Comparison of ENCODE assay signal across 46 mouse cellular contexts in genomic region chr7:140231026-140231425, GRCm38 (mm10). TPM values are rescaled to one million over a fixed set of nuclear protein-coding genes. Genes with fewer than 3 reads are reported as not detected.
"Had no signal": no experiment of that assay in that cellular context is flagged by ENCODE, and none has a peak within 500 bp of the region (broad histone marks: within the 10 kb centered on the region; RNA-seq: fewer than 3 reads in every experiment).

No protein-coding gene starts in this region.

- DNase-seq: left cerebral cortex, postnatal 4 days; liver; liver, embryonic 13.5 days; liver, postnatal 0 days; lung, adult 18-20 months; lung, adult 2 months; lung, embryonic 14.5 days; lung, postnatal 10 days; lung, postnatal 14 days; lung, postnatal 36 days; lung, postnatal 4 days; midbrain, embryonic 14.5 days had no signal

- ATAC-seq: liver, postnatal 0 days; lung, postnatal 0 days; midbrain, embryonic 13.5 days; midbrain, embryonic 15.5 days; midbrain, embryonic 16.5 days had no signal

- H3K27ac ChIP-seq: left cerebral cortex, adult 2 months; limb, embryonic 10.5 days; limb, embryonic 12.5 days; limb, embryonic 13.5 days; limb, embryonic 15.5 days; liver, embryonic 13.5 days; liver, embryonic 14.5 days; liver, embryonic 15.5 days; lung, embryonic 15.5 days; macrophage; midbrain, embryonic 10.5 days; midbrain, embryonic 12.5 days; midbrain, embryonic 13.5 days; midbrain, embryonic 15.5 days had no signal

- H3K4me3 ChIP-seq: left cerebral cortex, adult 2 months; limb, embryonic 10.5 days; limb, embryonic 12.5 days; limb, embryonic 13.5 days; limb, embryonic 15.5 days; liver, embryonic 13.5 days; liver, embryonic 15.5 days; lung, embryonic 15.5 days; megakaryocyte, embryonic 14.5 days; midbrain, embryonic 10.5 days; midbrain, embryonic 12.5 days; midbrain, embryonic 13.5 days; midbrain, embryonic 15.5 days; myocyte had no signal

- H3K9me3 ChIP-seq: limb, embryonic 10.5 days; limb, embryonic 12.5 days; limb, embryonic 13.5 days; limb, embryonic 15.5 days; liver, embryonic 13.5 days; liver, embryonic 15.5 days; lung, embryonic 15.5 days; midbrain, embryonic 10.5 days; midbrain, embryonic 12.5 days; midbrain, embryonic 13.5 days; midbrain, embryonic 15.5 days had no signal

- H3K4me1 ChIP-seq: limb, embryonic 10.5 days; limb, embryonic 12.5 days; limb, embryonic 13.5 days; limb, embryonic 15.5 days; liver, embryonic 13.5 days; liver, embryonic 15.5 days; lung, embryonic 15.5 days; megakaryocyte, embryonic 14.5 days; midbrain, embryonic 10.5 days; midbrain, embryonic 12.5 days; midbrain, embryonic 13.5 days; midbrain, embryonic 15.5 days had no signal

- H3K4me2 ChIP-seq: limb, embryonic 12.5 days; limb, embryonic 13.5 days; limb, embryonic 15.5 days; liver, embryonic 11.5 days; liver, embryonic 13.5 days; liver, embryonic 15.5 days; lung, embryonic 14.5 days; lung, embryonic 15.5 days; midbrain, embryonic 11.5 days; midbrain, embryonic 12.5 days; midbrain, embryonic 13.5 days; midbrain, embryonic 15.5 days had no signal

- H3K27me3 ChIP-seq: limb, embryonic 12.5 days; limb, embryonic 13.5 days; limb, embryonic 15.5 days; liver, embryonic 13.5 days; liver, embryonic 15.5 days; lung, embryonic 15.5 days; midbrain, embryonic 12.5 days; midbrain, embryonic 13.5 days; midbrain, embryonic 15.5 days had no signal

- H3K9ac ChIP-seq: limb, embryonic 12.5 days; limb, embryonic 13.5 days; limb, embryonic 15.5 days; liver, embryonic 13.5 days; liver, embryonic 14.5 days; liver, embryonic 15.5 days; liver, postnatal 0 days; lung, embryonic 14.5 days; lung, embryonic 15.5 days; midbrain, embryonic 12.5 days; midbrain, embryonic 13.5 days; midbrain, embryonic 15.5 days had no signal

- H3K36me3 ChIP-seq: limb, embryonic 10.5 days; limb, embryonic 12.5 days; limb, embryonic 13.5 days; limb, embryonic 15.5 days; liver, embryonic 13.5 days; liver, embryonic 15.5 days; lung, embryonic 15.5 days; midbrain, embryonic 10.5 days; midbrain, embryonic 12.5 days; midbrain, embryonic 13.5 days; midbrain, embryonic 15.5 days had no signal

RNA-seq across cellular contexts. Expression of gene Cd163l1, which starts 13.0 kb away (rescaled TPM):
- total RNA-seq: left cerebral cortex, adult 18-20 months; left cerebral cortex, postnatal 25 days; left cerebral cortex, postnatal 36 days; liver, adult 2 months; midbrain, postnatal 0 days had no signal
- polyA plus RNA-seq: limb, embryonic 11.5 days; limb, embryonic 12.5 days; limb, embryonic 15.5 days; liver, embryonic 11.5 days; lung, embryonic 14.5 days; macrophage; midbrain, embryonic 10.5 days; midbrain, embryonic 11.5 days; midbrain, embryonic 12.5 days; midbrain, embryonic 13.5 days; midbrain, embryonic 14.5 days; midbrain, embryonic 15.5 days; midbrain, embryonic 16.5 days; midbrain, postnatal 0 days; myocyte had no signal

RNA-seq across cellular contexts. Expression of gene 5830411N06Rik, which starts 16.1 kb away (rescaled TPM):
- total RNA-seq: left cerebral cortex, postnatal 14 days; left cerebral cortex, postnatal 36 days; left cerebral cortex, postnatal 4 days; liver, adult 2 months; megakaryocyte progenitor cell, adult 5-6 weeks; megakaryocyte-erythroid progenitor cell, adult 5-6 weeks; midbrain, postnatal 0 days had no signal
- polyA plus RNA-seq: limb, embryonic 10.5 days; limb, embryonic 11.5 days; limb, embryonic 12.5 days; limb, embryonic 13.5 days; limb, embryonic 15.5 days; liver, adult 2 months; liver, embryonic 11.5 days; liver, embryonic 13.5 days; liver, embryonic 14.5 days; liver, embryonic 15.5 days; liver, embryonic 16.5 days; liver, postnatal 0 days; lung, embryonic 14.5 days; lung, postnatal 0 days; macrophage; midbrain, embryonic 10.5 days; midbrain, embryonic 11.5 days; midbrain, embryonic 12.5 days; midbrain, embryonic 13.5 days; midbrain, embryonic 14.5 days; midbrain, embryonic 15.5 days; midbrain, embryonic 16.5 days; midbrain, postnatal 0 days had no signal

RNA-seq across cellular contexts. Expression of gene Olfr524, which starts 25.3 kb away (rescaled TPM):
- total RNA-seq: left cerebral cortex, adult 18-20 months; left cerebral cortex, adult 2 months; left cerebral cortex, adult 8-10 months; left cerebral cortex, postnatal 14 days; left cerebral cortex, postnatal 25 days; left cerebral cortex, postnatal 36 days; left cerebral cortex, postnatal 4 days; liver, adult 2 months; megakaryocyte progenitor cell, adult 5-6 weeks; megakaryocyte, adult 5-6 weeks; megakaryocyte-erythroid progenitor cell, adult 5-6 weeks; midbrain, postnatal 0 days; monocyte, adult 5-6 weeks had no signal
- polyA plus RNA-seq: limb, embryonic 10.5 days; limb, embryonic 11.5 days; limb, embryonic 12.5 days; limb, embryonic 13.5 days; limb, embryonic 14.5 days; limb, embryonic 15.5 days; liver, adult 2 months; liver, embryonic 11.5 days; liver, embryonic 13.5 days; liver, embryonic 14.5 days; liver, embryonic 15.5 days; liver, embryonic 16.5 days; liver, postnatal 0 days; lung, adult 2 months; lung, embryonic 14.5 days; lung, postnatal 0 days; macrophage; midbrain, embryonic 10.5 days; midbrain, embryonic 11.5 days; midbrain, embryonic 12.5 days; midbrain, embryonic 13.5 days; midbrain, embryonic 14.5 days; midbrain, embryonic 15.5 days; midbrain, embryonic 16.5 days; midbrain, postnatal 0 days; myocyte had no signal

RNA-seq across cellular contexts. Expression of gene Olfr523, which starts 58.0 kb away (rescaled TPM):
- total RNA-seq: left cerebral cortex, adult 18-20 months; left cerebral cortex, postnatal 25 days; left cerebral cortex, postnatal 36 days; left cerebral cortex, postnatal 4 days; liver, adult 2 months; megakaryocyte progenitor cell, adult 5-6 weeks; megakaryocyte, adult 5-6 weeks; megakaryocyte-erythroid progenitor cell, adult 5-6 weeks; midbrain, postnatal 0 days; monocyte, adult 5-6 weeks had no signal
- polyA plus RNA-seq: limb, embryonic 10.5 days; limb, embryonic 11.5 days; limb, embryonic 12.5 days; limb, embryonic 13.5 days; limb, embryonic 14.5 days; limb, embryonic 15.5 days; liver, adult 2 months; liver, embryonic 11.5 days; liver, embryonic 13.5 days; liver, embryonic 14.5 days; liver, embryonic 15.5 days; liver, embryonic 16.5 days; liver, postnatal 0 days; lung, adult 2 months; lung, embryonic 14.5 days; lung, embryonic 15.5 days; lung, embryonic 16.5 days; lung, postnatal 0 days; macrophage; midbrain, embryonic 10.5 days; midbrain, embryonic 11.5 days; midbrain, embryonic 12.5 days; midbrain, embryonic 13.5 days; midbrain, embryonic 14.5 days; midbrain, embryonic 15.5 days; midbrain, embryonic 16.5 days; myocyte had no signal
